Mouse (Mus musculus) embryo, embryonic 9.5 days (tissue): ENCODE measurements around the gene Slc12a1.

Source experiments
- DNase-seq: peaks from one replicate; pipeline ENCODE4 v3.0.0-alpha.2; 2017; ENCODE audit errors: extremely low spot score

Gene Slc12a1

GRCm38 (mm10) chr2:125208894-125209596, 56.7 kb downstream of the Slc12a1 start:
- no peak for DNase-seq

GRCm38 (mm10) chr2:125211831-125212510, 59.7 kb downstream of the Slc12a1 start:
- DNase-seq, result no peak

GRCm38 (mm10) chr2:125214592-125214991, 62.3 kb downstream of the Slc12a1 start:
- DNase-seq, result peak; percentile 77

- DNase-seq, result no peak
Measured at GRCm38 (mm10) chr2:125217286-125217685, 65.0 kb downstream of the Slc12a1 start.

GRCm38 (mm10) chr2:125218566-125218965, 66.3 kb downstream of the Slc12a1 start:
- no peak for DNase-seq

GRCm38 (mm10) chr2:125219268-125219667, 67.0 kb downstream of the Slc12a1 start:
- no peak for DNase-seq

GRCm38 (mm10) chr2:125221673-125222072, 69.4 kb downstream of the Slc12a1 start:
- DNase-seq, result no peak

- no peak for DNase-seq
Measured at GRCm38 (mm10) chr2:125228472-125229409, 76.4 kb downstream of the Slc12a1 start.

- no peak for DNase-seq
Measured at GRCm38 (mm10) chr2:125232183-125232582, 79.9 kb downstream of the Slc12a1 start.

- no peak for DNase-seq
Measured at GRCm38 (mm10) chr2:125233537-125233936, 81.2 kb downstream of the Slc12a1 start.

- no peak for DNase-seq
Measured at GRCm38 (mm10) chr2:125234049-125234448, 81.7 kb downstream of the Slc12a1 start.

- DNase-seq, result no peak
Measured at GRCm38 (mm10) chr2:125245545-125246285, 93.4 kb downstream of the Slc12a1 start.

- DNase-seq, result no peak
Measured at GRCm38 (mm10) chr2:125246669-125247068, 94.4 kb downstream of the Slc12a1 start.

GRCm38 (mm10) chr2:125247108-125247961, 95.0 kb downstream of the Slc12a1 start, which contains the start of gene Dut:
TSS of gene Dut (plus strand) at chr2:125247190.
- DNase-seq, result peak; percentile 98

GRCm38 (mm10) chr2:125247962-125248235, 95.6 kb downstream of the Slc12a1 start:
- no peak for DNase-seq

- no peak for DNase-seq
Measured at GRCm38 (mm10) chr2:125248256-125248655, 96.0 kb downstream of the Slc12a1 start.

- DNase-seq, result no peak
Measured at GRCm38 (mm10) chr2:125249339-125249738, 97.0 kb downstream of the Slc12a1 start.

GRCm38 (mm10) chr2:125249874-125250273, 97.6 kb downstream of the Slc12a1 start:
- DNase-seq, result no peak

- no peak for DNase-seq
Measured at GRCm38 (mm10) chr2:125251781-125252180, 99.5 kb downstream of the Slc12a1 start.

GRCm38 (mm10) chr2:125252275-125252674, 100.0 kb downstream of the Slc12a1 start:
- peak; percentile 39 for DNase-seq

GRCm38 (mm10) chr2:125253699-125254098, 101.4 kb downstream of the Slc12a1 start:
- no peak for DNase-seq
